Mouse (Mus musculus) limb, embryonic 10.5 days (tissue): ENCODE measurements around the gene Gpr26. TPM values are rescaled to one million over a fixed set of nuclear protein-coding genes. Genes with fewer than 3 reads are reported as not detected.

Experiments used
- DNase-seq: peaks from one replicate; pipeline ENCODE4 v3.0.0-alpha.2; 2017; ENCODE audit warnings: low spot score
- H3K27ac ChIP-seq: fragments of 300-500 bp; sonication (generic); 2 replicates; pipeline ENCODE4 v1.5.1; 2016; ENCODE audit warnings: mild to moderate bottlenecking
- H3K27me3 ChIP-seq: fragments of 300-500 bp; sonication (generic); 2 replicates; pipeline ENCODE4 v1.6.1; 2016; ENCODE audit warnings: low read depth, mild to moderate bottlenecking; ENCODE audit not compliant: poor library complexity, severe bottlenecking
- H3K36me3 ChIP-seq: fragments of 300-500 bp; sonication (generic); 2 replicates; pipeline ENCODE4 v1.6.1; 2016; ENCODE audit warnings: mild to moderate bottlenecking, moderate library complexity
- H3K4me1 ChIP-seq: fragments of 300-500 bp; sonication (generic); 2 replicates; pipeline ENCODE4 v1.6.1; 2016
- H3K4me3 ChIP-seq: fragments of 300-500 bp; sonication (generic); 2 replicates; pipeline ENCODE4 v1.5.1; 2016; ENCODE audit warnings: mild to moderate bottlenecking, moderate library complexity
- H3K9me3 ChIP-seq: fragments of 300-500 bp; sonication (generic); replicated peaks from 2 replicates; pipeline ENCODE4 v1.6.1; 2016; ENCODE audit warnings: mild to moderate bottlenecking
- WGBS: fragments of 180-500 bp; shearing (Covaris S2); methylation state at CpG from one replicate; pipeline ENCODE4 v1.1.7; 2016; 5-methylcytosine and 5-hydroxymethylcytosine counted together
- polyA plus RNA-seq: library from polyadenylated mRNA; unstranded; fragments of >200 nt; fragmentation: Nextera tagmentation; extraction: Ambion mirVana; gene quantifications from 2 replicates; pipeline ENCODE4 v1.2.1, GENCODE M21; 2016

Gpr26 gene
- not detected in 2 replicates for polyA plus RNA-seq

- H3K4me1 ChIP-seq = peaks cover 11% of the 10 kb centered on the region
- peaks cover 69% of the 10 kb centered on the region for H3K27me3 ChIP-seq
- WGBS = 4% methylated on average over 32 of the region's 32 CpGs
- H3K4me3 ChIP-seq = peak within 1 kb of the TSS; percentile 43
- H3K27ac ChIP-seq = no peak within 1 kb of the TSS
- H3K9me3 ChIP-seq = no peaks in the 10 kb centered on the region
- no peaks in the 10 kb centered on the region for H3K36me3 ChIP-seq
- DNase-seq = no peak
Observed at GRCm38 (mm10) chr7:131966023-131966915, at the start of gene Gpr26. Gene Gpr26, plus strand, starts transcription at chr7:131966460.

- Histone ChIP-seq H3K4me3 (no peak overlapping the region), H3K4me1 (no peaks in the 10 kb centered on the region), H3K27ac (no peak overlapping the region), H3K9me3 (no peaks in the 10 kb centered on the region), H3K36me3 (no peaks in the 10 kb centered on the region), H3K27me3 (no peaks in the 10 kb centered on the region)
- WGBS = 48% methylated on average over 7 of the region's 7 CpGs
- peak; percentile 55 for DNase-seq
Observed at GRCm38 (mm10) chr7:131917384-131917783, 48.9 kb upstream of the Gpr26 start.

- H3K36me3 ChIP-seq = no peaks in the 10 kb centered on the region
- no peak overlapping the region for H3K4me3 ChIP-seq
- WGBS = 62% methylated on average over 9 of the region's 9 CpGs
- H3K27ac ChIP-seq = no peak overlapping the region
- DNase-seq = no peak
- H3K9me3 ChIP-seq = no peaks in the 10 kb centered on the region
- H3K4me1 ChIP-seq = peaks cover 23% of the 10 kb centered on the region
- H3K27me3 ChIP-seq = no peaks in the 10 kb centered on the region
Observed at GRCm38 (mm10) chr7:131927288-131928050, 38.8 kb upstream of the Gpr26 start.

GRCm38 (mm10) chr7:131937611-131938010, 28.6 kb upstream of the Gpr26 start:
- H3K36me3 ChIP-seq = no peaks in the 10 kb centered on the region
- H3K27me3 ChIP-seq = no peaks in the 10 kb centered on the region
- H3K9me3 ChIP-seq = no peaks in the 10 kb centered on the region
- 86% methylated on average over 3 of the region's 3 CpGs for WGBS
- no peak overlapping the region for H3K4me3 ChIP-seq
- no peak overlapping the region for H3K27ac ChIP-seq
- no peaks in the 10 kb centered on the region for H3K4me1 ChIP-seq
- DNase-seq = no peak

GRCm38 (mm10) chr7:131951131-131951530, 15.1 kb upstream of the Gpr26 start:
- Histone ChIP-seq H3K4me3 (no peak overlapping the region), H3K4me1 (peaks cover 13% of the 10 kb centered on the region; the same call in 1 of the 2 replicates), H3K36me3 (no peaks in the 10 kb centered on the region), H3K9me3 (no peaks in the 10 kb centered on the region), H3K27ac (no peak overlapping the region), H3K27me3 (no peaks in the 10 kb centered on the region)
- WGBS = 80% methylated on average over 5 of the region's 5 CpGs
- DNase-seq = no peak

GRCm38 (mm10) chr7:131953402-131953801, 12.9 kb upstream of the Gpr26 start:
- DNase-seq = no peak
- Histone ChIP-seq H3K27me3 (no peaks in the 10 kb centered on the region), H3K27ac (no peak overlapping the region), H3K9me3 (no peaks in the 10 kb centered on the region), H3K36me3 (no peaks in the 10 kb centered on the region), H3K4me3 (no peak overlapping the region), H3K4me1 (peaks cover 13% of the 10 kb centered on the region; the same call in 1 of the 2 replicates)
- 84% methylated on average over 3 of the region's 3 CpGs for WGBS

GRCm38 (mm10) chr7:131958705-131959104, 7.6 kb upstream of the Gpr26 start:
- H3K27ac ChIP-seq = no peak overlapping the region
- 66% methylated on average over 1 of the region's 1 CpGs for WGBS
- no peaks in the 10 kb centered on the region for H3K4me1 ChIP-seq
- H3K9me3 ChIP-seq = no peaks in the 10 kb centered on the region
- no peaks in the 10 kb centered on the region for H3K27me3 ChIP-seq
- H3K4me3 ChIP-seq = no peak overlapping the region
- no peaks in the 10 kb centered on the region for H3K36me3 ChIP-seq
- no peak for DNase-seq

- H3K9me3 ChIP-seq = no peaks in the 10 kb centered on the region
- H3K36me3 ChIP-seq = no peaks in the 10 kb centered on the region
- no peak overlapping the region for H3K4me3 ChIP-seq
- peak; percentile 89 for DNase-seq
- WGBS = 30% methylated on average over 6 of the region's 6 CpGs
- H3K27me3 ChIP-seq = peaks cover 16% of the 10 kb centered on the region
- H3K27ac ChIP-seq = no peak overlapping the region
- H3K4me1 ChIP-seq = no peaks in the 10 kb centered on the region
Observed at GRCm38 (mm10) chr7:131960551-131960950, 5.7 kb upstream of the Gpr26 start.

GRCm38 (mm10) chr7:131966916-131967494, 745 bp downstream of the Gpr26 start:
- Histone ChIP-seq H3K9me3 (no peaks in the 10 kb centered on the region), H3K4me3 (peak overlapping the region; percentile 43), H3K27me3 (peaks cover 75% of the 10 kb centered on the region), H3K4me1 (peaks cover 11% of the 10 kb centered on the region), H3K36me3 (no peaks in the 10 kb centered on the region), H3K27ac (no peak overlapping the region)
- 6% methylated on average over 56 of the region's 57 CpGs for WGBS
- DNase-seq = peak; percentile 67

- no peak overlapping the region for H3K4me3 ChIP-seq
- 44% methylated on average over 3 of the region's 3 CpGs for WGBS
- no peaks in the 10 kb centered on the region for H3K9me3 ChIP-seq
- peaks cover 62% of the 10 kb centered on the region for H3K27me3 ChIP-seq
- peaks cover 11% of the 10 kb centered on the region for H3K4me1 ChIP-seq
- no peak for DNase-seq
- H3K36me3 ChIP-seq = no peaks in the 10 kb centered on the region
- no peak overlapping the region for H3K27ac ChIP-seq
Observed at GRCm38 (mm10) chr7:131970255-131970654, 4.0 kb downstream of the Gpr26 start.

GRCm38 (mm10) chr7:131975867-131976266, 9.6 kb downstream of the Gpr26 start:
- Histone ChIP-seq H3K4me1 (peaks cover 11% of the 10 kb centered on the region), H3K4me3 (no peak overlapping the region), H3K36me3 (no peaks in the 10 kb centered on the region), H3K27ac (no peak overlapping the region), H3K9me3 (no peaks in the 10 kb centered on the region), H3K27me3 (peaks cover 6% of the 10 kb centered on the region; the same call in 1 of the 2 replicates)
- WGBS = 80% methylated on average over 6 of the region's 6 CpGs
- DNase-seq = no peak

GRCm38 (mm10) chr7:131978609-131979008, 12.3 kb downstream of the Gpr26 start:
- no peaks in the 10 kb centered on the region for H3K27me3 ChIP-seq
- 80% methylated on average over 11 of the region's 11 CpGs for WGBS
- H3K9me3 ChIP-seq = no peaks in the 10 kb centered on the region
- no peak overlapping the region for H3K27ac ChIP-seq
- H3K36me3 ChIP-seq = no peaks in the 10 kb centered on the region
- H3K4me1 ChIP-seq = peaks cover 11% of the 10 kb centered on the region
- no peak overlapping the region for H3K4me3 ChIP-seq
- no peak for DNase-seq

- DNase-seq = no peak
- Histone ChIP-seq H3K9me3 (no peaks in the 10 kb centered on the region), H3K4me1 (peaks cover 14% of the 10 kb centered on the region), H3K27me3 (no peaks in the 10 kb centered on the region), H3K27ac (no peak overlapping the region), H3K36me3 (no peaks in the 10 kb centered on the region), H3K4me3 (no peak overlapping the region)
- 19% methylated on average over 6 of the region's 6 CpGs for WGBS
Observed at GRCm38 (mm10) chr7:131989056-131989455, 22.8 kb downstream of the Gpr26 start.
